Mouse (Mus musculus) CH12.LX (cell line): ENCODE results near the gene Cacnb4.

ENCODE experiments used
- CTCF ChIP-seq, 2 experiments: IDR thresholded peaks in 1 of 2; conservative IDR thresholded peaks in 1 of 2; 2 replicates each; pipeline ENCODE4 v1.5.1; 2011 to 2012; ENCODE audit warnings: low read depth in 2 of 2, low read length in 2 of 2, improper control_type of control experiment in 1 of 2, inconsistent platforms in 1 of 2, mild to moderate bottlenecking in 1 of 2, moderate library complexity in 1 of 2
- POLR2AphosphoS2 ChIP-seq: IDR thresholded peaks from 2 replicates; pipeline ENCODE4 v1.6.1; 2011; ENCODE audit warnings: low read depth, low read length, improper control_type of control experiment
- UBTF ChIP-seq: IDR thresholded peaks from 2 replicates; pipeline ENCODE4 v1.6.1; 2012; ENCODE audit warnings: low read depth, mild to moderate bottlenecking, inconsistent platforms, low read length, improper control_type of control experiment, moderate library complexity

DNA sequence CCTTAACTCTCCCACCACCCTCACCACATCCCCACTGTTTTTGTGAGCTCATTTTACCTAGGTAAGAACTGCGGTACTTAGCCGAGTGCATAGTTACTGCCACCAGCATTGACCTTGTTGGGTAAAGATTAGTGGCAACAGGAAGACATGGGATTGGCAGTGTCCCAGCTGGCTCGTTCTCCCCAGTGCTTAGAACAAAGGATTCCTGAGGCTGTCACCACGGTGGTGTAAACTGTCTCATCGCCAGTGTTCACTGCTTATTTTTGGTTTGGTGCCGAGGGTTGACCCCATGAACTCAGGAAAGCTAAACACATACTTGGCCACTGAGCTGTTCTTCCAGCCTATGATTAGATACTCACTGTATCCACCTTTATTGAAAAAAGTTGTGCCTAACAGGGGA, 238.6 kb downstream of the Cacnb4 start:
- TF ChIP-seq UBTF, result no peak
- no peak for TF ChIP-seq POLR2AphosphoS2
- no peak for TF ChIP-seq CTCF (conservative IDR thresholded peaks at IDR 0.05 in 1 of 2, IDR thresholded peaks at IDR 0.05 in 1 of 2; ENCODE audit: low read depth in 2 of 2, low read length in 2 of 2)
